20 mouse cellular contexts compared by ENCODE assay signal in genomic region chr15:31472645-31473574, GRCm38 (mm10). TPM values are rescaled to one million over a fixed set of nuclear protein-coding genes. Genes with fewer than 3 reads are reported as not detected.
A peak's percentile ranks its signal among the peaks of the same experiment; 100 is the strongest.
DNase-seq lines count a peak whose midpoint lies in the region; ATAC-seq lines count a peak whose summit lies in the region.
"Had no signal": no experiment of that assay in that cellular context is flagged by ENCODE, and none has a peak within 500 bp of the region (broad histone marks: within the 10 kb centered on the region; RNA-seq: fewer than 3 reads in every experiment).

No protein-coding gene starts in this region.

- H3K36me3 ChIP-seq in lung, embryonic 16.5 days (ENCODE audit: control insufficient read depth, insufficient read depth, low read length) = peaks cover 9% of the 10 kb centered on the region
- peaks cover 4% of the 10 kb centered on the region; the same call in 1 of the 2 replicates for H3K36me3 ChIP-seq in macrophage (ENCODE audit: inconsistent target)

- H3K27ac ChIP-seq in lung, embryonic 16.5 days (ENCODE audit: low read length) = no peak overlapping the region
- H3K27ac ChIP-seq in macrophage = peak overlapping the region; percentile 39; the same call in 1 of the 2 replicates
- H3K27ac ChIP-seq: limb, embryonic 12.5 days; liver, embryonic 14.5 days; neural tube, embryonic 15.5 days; stomach, embryonic 15.5 days had no signal

- H3K79me2 ChIP-seq in macrophage (ENCODE audit: inconsistent target) = no peaks in the 10 kb centered on the region

- no peaks in the 10 kb centered on the region for H3K9me3 ChIP-seq in lung, embryonic 16.5 days (ENCODE audit: control insufficient read depth, low read length)
- H3K9me3 ChIP-seq: limb, embryonic 12.5 days; neural tube, embryonic 15.5 days; stomach, embryonic 15.5 days had no signal

- peak; percentile 77 for ATAC-seq in lung, embryonic 16.5 days (ENCODE audit: low read depth)
- ATAC-seq: hindbrain, embryonic 16.5 days had no signal

- no peak for DNase-seq in lung, postnatal 10 days
- peak; percentile 17 for DNase-seq in CD4-positive, CD25-positive, alpha-beta regulatory T cell, adult 2 months (ENCODE audit: low read depth, low spot score)
- peak; percentile 31 for DNase-seq in NIH3T3 (ENCODE audit: low read depth)
- no peak for DNase-seq in ovary, postnatal 14 days (ENCODE audit: low spot score)
- no peak for DNase-seq in spleen, postnatal 4 days (ENCODE audit: low spot score in 2 of 2)
- DNase-seq: cerebellum, adult 8-10 months; gastrocnemius, postnatal 36 days; heart, postnatal 4 days; kidney, adult 8-10 months; kidney, postnatal 25 days; thymus, postnatal 25 days had no signal

- no peak overlapping the region for H3K4me2 ChIP-seq in lung, embryonic 16.5 days (ENCODE audit: low read depth, low read length)
- H3K4me2 ChIP-seq: heart, embryonic 11.5 days; limb, embryonic 12.5 days; neural tube, embryonic 15.5 days; stomach, embryonic 15.5 days had no signal

- H3K9ac ChIP-seq in lung, embryonic 16.5 days (ENCODE audit: low read length) = no peak overlapping the region
- H3K9ac ChIP-seq: limb, embryonic 12.5 days; liver, embryonic 14.5 days; neural tube, embryonic 15.5 days; stomach, embryonic 15.5 days had no signal

- H3K27me3 ChIP-seq in lung, embryonic 16.5 days (ENCODE audit: control insufficient read depth, insufficient read depth, low read depth, low read length) = no peaks in the 10 kb centered on the region
- H3K27me3 ChIP-seq: limb, embryonic 12.5 days; neural tube, embryonic 15.5 days; stomach, embryonic 15.5 days had no signal

- H3K4me3 ChIP-seq in lung, embryonic 16.5 days (ENCODE audit: low read length) = no peak overlapping the region
- H3K4me3 ChIP-seq in macrophage (ENCODE audit: inconsistent target) = no peak overlapping the region
- H3K4me3 ChIP-seq: limb, embryonic 12.5 days; neural tube, embryonic 15.5 days; stomach, embryonic 15.5 days had no signal

- 48% methylated on average over 4 of the region's 4 CpGs for WGBS in lung, embryonic 16.5 days
- 73% methylated on average over 2 of the region's 4 CpGs for WGBS in macrophage (ENCODE audit: missing documents)

- peaks cover 2% of the 10 kb centered on the region; the same call in 1 of the 2 replicates for H3K4me1 ChIP-seq in lung, embryonic 16.5 days (replicated peaks; ENCODE audit: control insufficient read depth, insufficient read depth, low read length)
- H3K4me1 ChIP-seq: limb, embryonic 12.5 days; neural tube, embryonic 15.5 days; stomach, embryonic 15.5 days had no signal

RNA-seq across cellular contexts. Expression of gene Ropn1l, which starts 19.4 kb away (rescaled TPM):
- 5.6 and 6.2 TPM in 2 replicates for polyA plus RNA-seq in lung, embryonic 16.5 days (2015; fragmentation: Nextera tagmentation; extraction: Ambion mirVana)
- 1 to 10 TPM in 18 of 26 experiments, under 1 TPM in 1, not detected in 7; 0.96 to 5.9 (median 1.8) TPM for total RNA-seq in macrophage (2018; cell fraction: chromatin; rRNA removed)
- total RNA-seq in macrophage (2018; cell fraction: cytosol; rRNA removed) = 10 to 100 TPM in 10 of 26 experiments, 1 to 10 TPM in 16; 5.2 to 15.6 (median 8.7) TPM
- 1 to 10 TPM; 1.0 to 7.2 (median 3.2) TPM for total RNA-seq in macrophage (2018; cell fraction: nucleus; rRNA removed)
- polyA plus RNA-seq in macrophage (2018) = 7.0 to 12.5 TPM (median 7.0 TPM) in 3 replicates
- total RNA-seq: megakaryocyte-erythroid progenitor cell, adult 5-6 weeks had no signal

RNA-seq across cellular contexts. Expression of gene March6, which starts 57.9 kb away (rescaled TPM):
- polyA plus RNA-seq in lung, embryonic 16.5 days (2015; fragmentation: Nextera tagmentation; extraction: Ambion mirVana) = 28.2 and 29.4 TPM in 2 replicates
- 10 to 100 TPM; 21.3 to 67.7 (median 40.1) TPM for total RNA-seq in macrophage (2018; cell fraction: chromatin; rRNA removed)
- total RNA-seq in macrophage (2018; cell fraction: cytosol; rRNA removed) = 10 to 100 TPM; 25.2 to 70.9 (median 41.9) TPM
- 10 to 100 TPM; 22.0 to 78.3 (median 57.3) TPM for total RNA-seq in macrophage (2018; cell fraction: nucleus; rRNA removed)
- polyA plus RNA-seq in macrophage (2018) = 24.6 to 39.1 TPM (median 33.7 TPM) in 3 replicates

Comparison
In these comparisons a context has a peak if more than half of its experiments do, and no peak if none do; other contexts are left out.
1. DNase-seq: peak in CD4-positive, CD25-positive, alpha-beta regulatory T cell, adult 2 months (single experiment) and NIH3T3 (single experiment); none in lung, postnatal 10 days (single experiment), ovary, postnatal 14 days (single experiment) and spleen, postnatal 4 days (0 of 2).